Mouse (Mus musculus): ENCODE measurements around the gene Utrn.

GRCm38 (mm10) chr10:12558810-12559209 is 310.4 kb downstream of the Utrn start:
- TF ChIP-seq CTCF (IDR thresholded peaks at IDR 0.05; ENCODE audit: extremely low read depth, insufficient read depth, low read length) (no peak), POLR2A (IDR thresholded peaks at IDR 0.05; ENCODE audit: extremely low read depth, insufficient read depth, low read length) (no peak)

All from cortical plate, adult 2 months (tissue).